Mouse (Mus musculus): Measurements from ENCODE around the gene Atmin. TPM values are rescaled to one million over a fixed set of nuclear protein-coding genes. Genes with fewer than 3 reads are reported as not detected.

Gene Atmin
- polyA plus RNA-seq, 1 experiment from 2014 or later: 13.0 TPM

- ATAC-seq: no peak
- WGBS: 90% methylated on average over 4 of the region's 4 CpGs
- H3K36me3 ChIP-seq (ENCODE audit: poor library complexity, severe bottlenecking): peaks cover 78% of the 10 kb centered on the region
- no peak overlapping the region for H3K27ac ChIP-seq
- no peak overlapping the region for H3K4me2 ChIP-seq
- no peaks in the 10 kb centered on the region for H3K9me3 ChIP-seq (replicated peaks)
- no peaks in the 10 kb centered on the region for H3K27me3 ChIP-seq
- no peak overlapping the region for H3K4me3 ChIP-seq
- H3K9ac ChIP-seq: no peak overlapping the region
- H3K4me1 ChIP-seq: no peaks in the 10 kb centered on the region
These were observed 8.2 kb upstream of the Atmin start for GRCm38 (mm10) chr8:116934976-116935375.

- Histone ChIP-seq H3K27me3 (no peaks in the 10 kb centered on the region), H3K27ac (no peak overlapping the region), H3K4me1 (no peaks in the 10 kb centered on the region), H3K4me2 (no peak overlapping the region), H3K9me3 (replicated peaks) (no peaks in the 10 kb centered on the region), H3K4me3 (no peak overlapping the region), H3K9ac (no peak overlapping the region), H3K36me3 (ENCODE audit: poor library complexity, severe bottlenecking) (peaks cover 76% of the 10 kb centered on the region)
- ATAC-seq: no peak
- 51% methylated on average over 6 of the region's 6 CpGs for WGBS
These were observed 7.7 kb upstream of the Atmin start for GRCm38 (mm10) chr8:116935506-116935905.

DNA sequence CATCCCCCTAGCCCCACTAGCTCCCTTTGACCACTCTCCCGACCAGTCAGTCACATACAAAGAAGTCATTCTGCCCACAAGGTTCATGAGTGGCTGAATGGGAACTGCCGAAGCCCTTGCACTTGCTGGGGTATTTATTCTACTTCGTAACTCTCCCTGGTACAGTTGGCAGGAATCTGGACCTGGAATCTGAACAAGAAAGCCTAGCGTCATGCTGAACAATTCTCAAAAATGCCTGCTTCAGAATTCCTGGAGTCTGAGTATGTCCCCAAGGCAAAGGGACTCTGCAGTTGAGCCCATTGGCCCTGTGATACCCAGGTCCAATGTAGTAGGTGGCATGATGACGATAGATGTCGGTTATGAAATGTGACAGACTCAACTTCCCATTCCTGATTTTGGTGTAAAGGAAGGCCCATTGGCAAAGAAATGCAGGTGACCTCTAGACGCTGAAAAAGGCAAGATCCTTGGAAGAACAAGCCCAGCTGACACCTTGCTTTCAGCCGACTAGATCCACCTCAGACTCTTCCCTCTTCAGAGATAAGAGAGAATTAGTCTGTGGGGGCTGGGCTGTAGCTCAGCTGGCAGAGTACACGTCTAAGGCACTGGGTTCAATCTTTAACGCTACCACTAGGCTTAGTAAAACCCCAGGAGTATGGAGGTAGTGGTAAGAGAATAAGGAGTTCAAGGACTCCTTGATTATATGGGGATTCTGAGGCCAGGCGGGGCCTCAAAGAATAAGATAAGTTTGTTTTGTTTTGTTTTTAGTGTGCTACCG is 722 bp upstream of the Atmin start:
- Histone ChIP-seq H3K27me3 (no peaks in the 10 kb centered on the region), H3K9ac (no peak overlapping the region), H3K36me3 (ENCODE audit: poor library complexity, severe bottlenecking) (peaks cover 12% of the 10 kb centered on the region), H3K9me3 (replicated peaks) (no peaks in the 10 kb centered on the region), H3K4me2 (peak overlapping the region; percentile 85; the same call in 1 of the 2 replicates), H3K4me3 (no peak overlapping the region), H3K4me1 (peaks cover 23% of the 10 kb centered on the region), H3K27ac (no peak overlapping the region)
- no peak for ATAC-seq
- WGBS: 81% methylated on average over 12 of the region's 12 CpGs

DNA sequence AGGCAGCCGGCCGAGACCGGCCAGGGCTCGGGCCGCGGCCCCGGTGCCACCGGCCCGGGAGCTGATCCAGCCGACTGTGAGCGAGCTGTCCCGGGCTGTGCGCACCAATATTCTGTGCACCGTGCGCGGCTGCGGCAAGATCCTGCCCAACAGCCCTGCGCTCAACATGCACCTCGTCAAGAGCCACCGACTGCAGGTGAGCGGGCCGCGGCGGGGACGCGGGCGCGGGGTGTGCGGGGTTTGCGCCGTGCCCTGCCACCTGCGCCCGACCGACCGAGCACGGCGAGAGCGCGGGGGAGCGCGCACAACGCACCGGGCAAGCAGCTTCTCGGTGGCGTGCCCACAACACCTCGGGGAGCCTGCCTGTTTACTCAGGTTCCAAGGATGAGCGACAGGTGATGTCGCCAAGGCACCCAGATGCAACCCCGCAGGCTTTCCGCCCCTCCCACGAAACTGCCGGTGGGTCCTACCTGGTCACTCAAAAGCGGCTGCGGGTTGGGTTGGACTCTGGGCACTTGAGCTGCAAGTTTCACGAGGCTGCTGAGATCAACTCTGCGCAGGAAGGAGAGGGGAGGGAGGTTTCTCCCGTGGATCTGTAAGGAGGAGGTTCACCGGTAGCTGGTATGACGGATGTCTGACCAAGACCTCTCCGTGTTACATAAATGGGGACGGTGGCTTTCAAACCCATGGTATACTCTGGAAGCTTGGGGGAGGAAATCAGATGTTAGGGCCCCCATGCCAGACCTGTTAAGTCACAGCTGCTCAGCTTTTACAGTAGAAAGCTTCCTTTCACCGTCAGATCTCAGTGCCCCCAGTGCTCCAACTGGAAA is 577 bp downstream of the Atmin start:
- Histone ChIP-seq H3K9me3 (replicated peaks) (no peaks in the 10 kb centered on the region), H3K4me1 (peaks cover 23% of the 10 kb centered on the region), H3K4me2 (peak overlapping the region; percentile 85), H3K27me3 (no peaks in the 10 kb centered on the region), H3K36me3 (ENCODE audit: poor library complexity, severe bottlenecking) (no peaks in the 10 kb centered on the region), H3K9ac (peak overlapping the region; percentile 91), H3K27ac (peak overlapping the region; percentile 37; the same call in 1 of the 2 replicates), H3K4me3 (peak overlapping the region; percentile 97)
- under 1% methylated on average over 49 of the region's 62 CpGs for WGBS
- peak; percentile 86 for ATAC-seq

DNA sequence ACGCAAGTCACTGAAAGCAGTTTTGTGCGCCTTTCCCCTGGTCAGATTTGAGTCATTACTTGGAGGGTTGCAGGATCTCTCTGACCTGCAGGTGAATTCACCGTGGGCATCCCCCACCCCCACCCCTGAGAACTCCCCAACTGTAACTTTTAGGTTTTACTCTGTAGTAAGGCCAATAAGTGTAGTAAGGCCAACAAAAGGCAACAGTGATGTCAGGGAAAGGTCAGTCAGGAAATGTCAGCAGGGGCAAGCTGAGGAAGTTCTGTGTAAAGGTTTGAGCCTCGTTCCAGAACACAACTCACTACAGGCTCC is 1.1 kb downstream of the Atmin start:
- peaks cover 23% of the 10 kb centered on the region for H3K4me1 ChIP-seq
- H3K4me2 ChIP-seq: peak overlapping the region; percentile 85
- 24% methylated on average over 4 of the region's 4 CpGs for WGBS
- peak overlapping the region; percentile 91 for H3K9ac ChIP-seq
- no peaks in the 10 kb centered on the region for H3K36me3 ChIP-seq (ENCODE audit: poor library complexity, severe bottlenecking)
- no peak overlapping the region for H3K27ac ChIP-seq
- ATAC-seq: no peak
- H3K9me3 ChIP-seq (replicated peaks): no peaks in the 10 kb centered on the region
- H3K4me3 ChIP-seq: peak overlapping the region; percentile 97
- no peaks in the 10 kb centered on the region for H3K27me3 ChIP-seq

DNA sequence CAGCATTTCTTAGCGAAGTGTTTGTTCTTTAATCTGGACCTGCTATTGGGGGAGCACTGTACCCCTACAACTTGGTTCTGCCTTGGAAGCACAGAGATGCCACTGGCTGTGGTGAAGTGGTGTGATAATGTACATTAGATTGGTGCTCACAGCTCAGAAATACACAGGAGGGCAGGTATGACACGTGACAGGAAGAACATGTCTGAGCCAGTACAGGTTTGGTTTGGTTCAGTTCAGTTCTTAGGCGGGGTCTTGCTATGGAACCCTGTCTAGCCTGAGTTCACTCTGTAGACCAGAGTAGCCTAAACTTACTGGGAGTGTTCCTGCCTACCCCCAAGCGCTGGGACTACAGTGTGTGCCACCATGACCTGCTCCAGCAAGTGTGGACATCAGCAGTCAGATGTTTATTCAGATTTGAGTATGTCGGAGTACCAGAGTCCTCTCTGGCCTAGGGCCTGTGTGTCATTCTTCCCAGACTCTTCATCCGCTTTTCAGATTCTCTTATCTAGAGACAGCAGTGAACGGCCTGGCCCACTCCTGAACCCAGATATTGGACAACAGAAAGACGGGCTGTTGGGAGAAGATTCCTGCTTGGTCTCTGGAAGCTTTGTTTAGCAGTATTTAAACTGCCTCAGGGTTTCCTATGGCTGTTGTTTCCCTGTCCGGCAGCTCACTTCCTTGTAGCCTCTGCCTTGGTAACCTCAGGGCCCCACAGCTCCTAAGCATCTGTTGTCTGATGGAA is 2.1 kb downstream of the Atmin start:
- no peak for ATAC-seq
- Histone ChIP-seq H3K4me2 (no peak overlapping the region), H3K27me3 (no peaks in the 10 kb centered on the region), H3K36me3 (ENCODE audit: poor library complexity, severe bottlenecking) (no peaks in the 10 kb centered on the region), H3K27ac (no peak overlapping the region), H3K9ac (no peak overlapping the region), H3K9me3 (replicated peaks) (no peaks in the 10 kb centered on the region), H3K4me3 (no peak overlapping the region), H3K4me1 (peaks cover 23% of the 10 kb centered on the region)
- 88% methylated on average over 9 of the region's 9 CpGs for WGBS

DNA sequence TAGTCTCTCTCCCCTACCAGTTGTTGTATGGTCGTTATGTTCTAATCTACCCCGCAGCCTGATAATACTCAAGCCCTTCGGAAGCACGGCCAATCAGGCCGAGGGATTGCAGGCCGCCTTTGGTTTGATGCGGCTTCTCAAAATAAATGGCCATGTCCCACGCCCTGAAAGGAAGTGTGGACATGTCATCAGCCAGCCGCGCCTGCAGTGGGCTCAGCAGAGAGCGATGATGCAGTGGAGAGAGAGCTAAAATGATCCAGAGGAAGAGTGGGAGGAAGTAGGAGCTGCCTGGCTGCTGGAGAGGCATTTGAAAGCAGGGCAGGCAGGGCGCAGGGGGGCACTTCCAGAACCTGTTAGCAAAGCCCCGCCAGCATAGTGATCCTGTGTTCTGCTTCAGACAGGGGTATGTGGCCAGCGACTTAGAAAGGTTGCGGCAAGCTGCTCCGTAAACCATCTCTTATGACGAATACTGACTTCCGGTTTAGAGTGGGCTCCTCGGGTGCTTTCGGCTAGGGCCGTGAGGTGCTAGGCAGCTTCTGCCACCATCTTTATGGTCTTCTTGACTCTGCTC is 3.2 kb downstream of the Atmin start:
- no peak overlapping the region for H3K4me2 ChIP-seq
- H3K9ac ChIP-seq: peak overlapping the region; percentile 9; the same call in 1 of the 2 replicates
- WGBS: 85% methylated on average over 21 of the region's 21 CpGs
- no peaks in the 10 kb centered on the region for H3K27me3 ChIP-seq
- no peak overlapping the region for H3K27ac ChIP-seq
- no peaks in the 10 kb centered on the region for H3K36me3 ChIP-seq (ENCODE audit: poor library complexity, severe bottlenecking)
- ATAC-seq: no peak
- H3K9me3 ChIP-seq (replicated peaks): no peaks in the 10 kb centered on the region
- H3K4me3 ChIP-seq: no peak overlapping the region
- H3K4me1 ChIP-seq: peaks cover 25% of the 10 kb centered on the region

- Histone ChIP-seq H3K9me3 (replicated peaks) (no peaks in the 10 kb centered on the region), H3K4me3 (no peak overlapping the region), H3K27me3 (no peaks in the 10 kb centered on the region), H3K4me1 (peaks cover 26% of the 10 kb centered on the region), H3K27ac (no peak overlapping the region), H3K36me3 (ENCODE audit: poor library complexity, severe bottlenecking) (no peaks in the 10 kb centered on the region), H3K9ac (no peak overlapping the region), H3K4me2 (no peak overlapping the region)
- WGBS: 91% methylated on average over 6 of the region's 6 CpGs
- ATAC-seq: no peak
These were observed 3.7 kb downstream of the Atmin start for GRCm38 (mm10) chr8:116946851-116947250.

GRCm38 (mm10) chr8:116947589-116947988 is 4.4 kb downstream of the Atmin start:
- ATAC-seq: no peak
- H3K27ac ChIP-seq: no peak overlapping the region
- no peaks in the 10 kb centered on the region for H3K27me3 ChIP-seq
- 95% methylated on average over 7 of the region's 7 CpGs for WGBS
- H3K36me3 ChIP-seq (ENCODE audit: poor library complexity, severe bottlenecking): no peaks in the 10 kb centered on the region
- peaks cover 26% of the 10 kb centered on the region for H3K4me1 ChIP-seq
- no peak overlapping the region for H3K4me2 ChIP-seq
- no peak overlapping the region for H3K4me3 ChIP-seq
- H3K9me3 ChIP-seq (replicated peaks): no peaks in the 10 kb centered on the region
- no peak overlapping the region for H3K9ac ChIP-seq

- no peak for ATAC-seq
- Histone ChIP-seq H3K9me3 (replicated peaks) (no peaks in the 10 kb centered on the region), H3K4me2 (no peak overlapping the region), H3K27ac (no peak overlapping the region), H3K9ac (no peak overlapping the region), H3K4me1 (peaks cover 6% of the 10 kb centered on the region; the same call in 1 of the 2 replicates), H3K27me3 (no peaks in the 10 kb centered on the region), H3K36me3 (ENCODE audit: poor library complexity, severe bottlenecking) (peaks cover 36% of the 10 kb centered on the region), H3K4me3 (no peak overlapping the region)
- WGBS: 60% methylated on average over 5 of the region's 5 CpGs
These were observed 8.2 kb downstream of the Atmin start for GRCm38 (mm10) chr8:116951369-116951768.

- no peak for ATAC-seq
These were observed 8.6 kb downstream of the Atmin start for GRCm38 (mm10) chr8:116951778-116952177.

More at GRCm38 (mm10) chr8:116951778-116952177, 8.6 kb downstream of the Atmin start:
- Histone ChIP-seq H3K4me1 (peaks cover 4% of the 10 kb centered on the region; the same call in 1 of the 2 replicates), H3K27ac (no peak overlapping the region), H3K36me3 (ENCODE audit: poor library complexity, severe bottlenecking) (peaks cover 40% of the 10 kb centered on the region), H3K9me3 (replicated peaks) (no peaks in the 10 kb centered on the region), H3K4me3 (no peak overlapping the region), H3K9ac (no peak overlapping the region), H3K4me2 (no peak overlapping the region), H3K27me3 (no peaks in the 10 kb centered on the region)
- 95% methylated on average over 2 of the region's 2 CpGs for WGBS

Data from forebrain, embryonic 13.5 days (tissue).